Mouse (Mus musculus) forebrain, embryonic 13.5 days (tissue): ENCODE results near the gene Pax2. TPM values are rescaled to one million over a fixed set of nuclear protein-coding genes. Genes with fewer than 3 reads are reported as not detected.

Experiments
- ATAC-seq: fragments of 200-750 bp; cut with Nextera tagmentation; 2 replicates; pipeline ENCODE4 v1.8.0; 2017
- H3K27ac ChIP-seq: fragments of 300-500 bp; sonication (generic); 2 replicates; pipeline ENCODE4 v1.5.1; 2015; ENCODE audit warnings: inconsistent platforms, mild to moderate bottlenecking, moderate library complexity
- H3K27me3 ChIP-seq: fragments of 300-500 bp; sonication (generic); 2 replicates; pipeline ENCODE4 v1.6.1; 2015; ENCODE audit warnings: mild to moderate bottlenecking, inconsistent platforms
- H3K36me3 ChIP-seq: fragments of 300-500 bp; sonication (generic); 2 replicates; pipeline ENCODE4 v1.6.1; 2015; ENCODE audit warnings: mild to moderate bottlenecking, inconsistent platforms; ENCODE audit not compliant: poor library complexity, severe bottlenecking
- H3K4me1 ChIP-seq: fragments of 300-500 bp; sonication (generic); 2 replicates; pipeline ENCODE4 v1.6.1; 2015; ENCODE audit warnings: inconsistent platforms
- H3K4me2 ChIP-seq: fragments of 300-500 bp; sonication (generic); 2 replicates; pipeline ENCODE4 v1.6.1; 2015; ENCODE audit warnings: inconsistent platforms, mild to moderate bottlenecking, moderate library complexity
- H3K4me3 ChIP-seq: fragments of 300-500 bp; sonication (generic); 2 replicates; pipeline ENCODE4 v1.5.1; 2015; ENCODE audit warnings: mild to moderate bottlenecking, inconsistent platforms
- H3K9ac ChIP-seq: fragments of 300-500 bp; sonication (generic); 2 replicates; pipeline ENCODE4 v1.6.1; 2015; ENCODE audit warnings: mild to moderate bottlenecking, inconsistent platforms
- H3K9me3 ChIP-seq: fragments of 300-500 bp; sonication (generic); replicated peaks from 2 replicates; pipeline ENCODE4 v1.6.1; 2016; ENCODE audit warnings: inconsistent platforms
- WGBS: fragments of 180-500 bp; shearing (Covaris S2); methylation state at CpG from one replicate; pipeline ENCODE4 v1.1.7; 2015; 5-methylcytosine and 5-hydroxymethylcytosine counted together
- polyA plus RNA-seq: library from polyadenylated mRNA; unstranded; fragments of >200 nt; fragmentation: Nextera tagmentation; extraction: Ambion mirVana; gene quantifications from 2 replicates; pipeline ENCODE4 v1.2.1, GENCODE M21; 2015

Pax2 gene
- polyA plus RNA-seq, 1 experiment from 2014 or later: 0.05 TPM

- Histone ChIP-seq H3K9ac (no peak overlapping the region), H3K4me3 (peak overlapping the region; percentile 14; the same call in 1 of the 2 replicates), H3K27me3 (peaks cover 100% of the 10 kb centered on the region), H3K27ac (no peak overlapping the region), H3K4me1 (peaks cover 15% of the 10 kb centered on the region), H3K9me3 (peaks cover 5% of the 10 kb centered on the region; the same call in 1 of the 2 replicates), H3K4me2 (peak overlapping the region; percentile 36), H3K36me3 (no peaks in the 10 kb centered on the region)
- no peak for ATAC-seq
- WGBS: under 1% methylated on average over 48 of the region's 48 CpGs
These were observed 14.6 kb upstream of the Pax2 start for GRCm38 (mm10) chr19:44741091-44741763.

GRCm38 (mm10) chr19:44741764-44742127 lies 14.1 kb upstream of the Pax2 start:
- Histone ChIP-seq H3K9me3 (peaks cover 5% of the 10 kb centered on the region; the same call in 1 of the 2 replicates), H3K4me2 (peak overlapping the region; percentile 36), H3K4me3 (peak overlapping the region; percentile 14; the same call in 1 of the 2 replicates), H3K27ac (no peak overlapping the region), H3K9ac (no peak overlapping the region), H3K4me1 (peaks cover 20% of the 10 kb centered on the region), H3K36me3 (no peaks in the 10 kb centered on the region), H3K27me3 (peaks cover 100% of the 10 kb centered on the region)
- under 1% methylated on average over 13 of the region's 13 CpGs for WGBS
- ATAC-seq: no peak

GRCm38 (mm10) chr19:44742131-44743020 lies 13.5 kb upstream of the Pax2 start:
- H3K4me3 ChIP-seq: no peak overlapping the region
- H3K36me3 ChIP-seq: no peaks in the 10 kb centered on the region
- no peak overlapping the region for H3K4me2 ChIP-seq
- no peak for ATAC-seq
- H3K9me3 ChIP-seq: peaks cover 5% of the 10 kb centered on the region; the same call in 1 of the 2 replicates
- 1% methylated on average over 22 of the region's 22 CpGs for WGBS
- H3K4me1 ChIP-seq: peaks cover 22% of the 10 kb centered on the region
- peaks cover 100% of the 10 kb centered on the region for H3K27me3 ChIP-seq
- no peak overlapping the region for H3K9ac ChIP-seq
- H3K27ac ChIP-seq: no peak overlapping the region

DNA sequence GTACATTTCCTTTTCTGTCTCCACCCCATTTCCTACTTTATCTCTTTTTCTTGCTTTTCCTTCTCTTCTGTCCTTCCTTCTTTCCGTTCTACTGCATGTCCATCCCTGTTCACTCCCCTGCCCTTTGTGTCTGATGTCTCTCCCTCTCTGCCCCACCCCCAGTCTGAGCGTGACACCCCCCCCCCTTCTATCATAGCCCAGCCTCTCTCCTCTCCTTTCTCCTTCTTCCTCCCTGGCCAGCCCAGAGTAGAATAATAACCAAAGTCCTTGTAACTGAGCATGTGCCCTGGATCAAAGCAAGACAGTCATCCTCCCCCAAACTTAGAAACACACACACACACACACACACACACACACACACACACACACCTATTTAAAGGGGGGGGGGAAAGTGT lies 12.8 kb upstream of the Pax2 start:
- ATAC-seq: no peak
- no peak overlapping the region for H3K4me2 ChIP-seq
- H3K27ac ChIP-seq: no peak overlapping the region
- no peaks in the 10 kb centered on the region for H3K36me3 ChIP-seq
- H3K4me3 ChIP-seq: no peak overlapping the region
- 4% methylated on average over 2 of the region's 2 CpGs for WGBS
- no peak overlapping the region for H3K9ac ChIP-seq
- H3K4me1 ChIP-seq: peaks cover 22% of the 10 kb centered on the region
- peaks cover 5% of the 10 kb centered on the region; the same call in 1 of the 2 replicates for H3K9me3 ChIP-seq
- H3K27me3 ChIP-seq: peaks cover 100% of the 10 kb centered on the region

GRCm38 (mm10) chr19:44743961-44744520 lies 11.8 kb upstream of the Pax2 start:
- H3K9me3 ChIP-seq: peaks cover 5% of the 10 kb centered on the region; the same call in 1 of the 2 replicates
- no peak overlapping the region for H3K27ac ChIP-seq
- H3K4me1 ChIP-seq: peaks cover 22% of the 10 kb centered on the region
- no peak for ATAC-seq
- peaks cover 100% of the 10 kb centered on the region for H3K27me3 ChIP-seq
- H3K4me3 ChIP-seq: no peak overlapping the region
- H3K4me2 ChIP-seq: no peak overlapping the region
- no peaks in the 10 kb centered on the region for H3K36me3 ChIP-seq
- no peak overlapping the region for H3K9ac ChIP-seq
- WGBS: 2% methylated on average over 2 of the region's 2 CpGs

DNA sequence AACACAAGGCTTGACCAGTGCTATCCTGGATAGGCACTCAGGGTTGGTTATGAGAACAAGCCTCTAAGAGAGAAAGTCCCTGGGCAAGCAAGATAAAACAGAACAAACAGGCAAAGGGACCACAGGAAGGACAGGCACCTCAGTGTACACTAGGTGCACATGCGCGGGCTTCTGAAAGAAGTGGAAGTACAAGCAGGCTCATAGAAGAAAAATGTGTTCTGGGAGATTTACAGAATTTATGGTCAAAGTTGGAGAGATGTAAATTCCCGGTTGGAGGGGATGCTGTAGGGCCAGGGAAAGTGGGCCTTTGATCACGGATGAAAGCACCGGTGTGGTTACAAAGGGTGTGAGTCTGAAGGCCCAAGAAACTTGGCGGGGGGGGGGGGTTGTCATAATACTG lies 10.1 kb upstream of the Pax2 start:
- Histone ChIP-seq H3K27me3 (peaks cover 100% of the 10 kb centered on the region), H3K4me3 (no peak overlapping the region), H3K9ac (no peak overlapping the region), H3K4me1 (peaks cover 30% of the 10 kb centered on the region), H3K9me3 (no peaks in the 10 kb centered on the region), H3K36me3 (no peaks in the 10 kb centered on the region), H3K4me2 (no peak overlapping the region), H3K27ac (no peak overlapping the region)
- WGBS: 4% methylated on average over 6 of the region's 6 CpGs
- ATAC-seq: no peak

- no peak overlapping the region for H3K27ac ChIP-seq
- H3K27me3 ChIP-seq: peaks cover 100% of the 10 kb centered on the region
- no peak for ATAC-seq
- H3K4me1 ChIP-seq: peaks cover 23% of the 10 kb centered on the region
- no peak overlapping the region for H3K9ac ChIP-seq
- under 1% methylated on average over 42 of the region's 42 CpGs for WGBS
- H3K4me3 ChIP-seq: 0 out of 2 replicates have a peak overlapping the region, but pooled peaks have one; percentile 3
- no peaks in the 10 kb centered on the region for H3K36me3 ChIP-seq
- H3K4me2 ChIP-seq: peak overlapping the region; percentile 20; the same call in 1 of the 2 replicates
- no peaks in the 10 kb centered on the region for H3K9me3 ChIP-seq
These were observed 9.3 kb upstream of the Pax2 start for GRCm38 (mm10) chr19:44746541-44747024.

- no peak overlapping the region for H3K9ac ChIP-seq
- H3K27ac ChIP-seq: no peak overlapping the region
- WGBS: 6% methylated on average over 4 of the region's 4 CpGs
These were observed 8.4 kb upstream of the Pax2 start for GRCm38 (mm10) chr19:44747471-44747870.

GRCm38 (mm10) chr19:44748271-44748670 lies 7.6 kb upstream of the Pax2 start:
- Histone ChIP-seq H3K27ac (no peak overlapping the region), H3K9me3 (no peaks in the 10 kb centered on the region), H3K36me3 (no peaks in the 10 kb centered on the region), H3K4me1 (peaks cover 18% of the 10 kb centered on the region), H3K27me3 (peaks cover 100% of the 10 kb centered on the region), H3K4me3 (no peak overlapping the region), H3K4me2 (no peak overlapping the region), H3K9ac (no peak overlapping the region)
- 1% methylated on average over 5 of the region's 5 CpGs for WGBS
- no peak for ATAC-seq

More at GRCm38 (mm10) chr19:44747471-44747870, 8.4 kb upstream of the Pax2 start:
- Histone ChIP-seq H3K27me3 (peaks cover 100% of the 10 kb centered on the region), H3K4me1 (peaks cover 18% of the 10 kb centered on the region), H3K4me2 (no peak overlapping the region), H3K4me3 (no peak overlapping the region), H3K9me3 (no peaks in the 10 kb centered on the region), H3K36me3 (no peaks in the 10 kb centered on the region)
- no peak for ATAC-seq

- no peak overlapping the region for H3K27ac ChIP-seq
- H3K27me3 ChIP-seq: peaks cover 100% of the 10 kb centered on the region
- ATAC-seq: no peak
- no peak overlapping the region for H3K4me2 ChIP-seq
- no peaks in the 10 kb centered on the region for H3K36me3 ChIP-seq
- H3K4me3 ChIP-seq: no peak overlapping the region
- no peak overlapping the region for H3K9ac ChIP-seq
- peaks cover 18% of the 10 kb centered on the region for H3K4me1 ChIP-seq
- H3K9me3 ChIP-seq: no peaks in the 10 kb centered on the region
- WGBS: 1% methylated on average over 18 of the region's 18 CpGs
These were observed 6.5 kb upstream of the Pax2 start for GRCm38 (mm10) chr19:44749061-44749990.
